Mouse (Mus musculus) urinary bladder, postnatal 14 days (tissue): ENCODE measurements around the gene Ccdc149.

ENCODE experiments used
- DNase-seq: peaks from one replicate; pipeline ENCODE4 v3.0.0; 2021; ENCODE audit warnings: low spot score

Gene Ccdc149

DNA sequence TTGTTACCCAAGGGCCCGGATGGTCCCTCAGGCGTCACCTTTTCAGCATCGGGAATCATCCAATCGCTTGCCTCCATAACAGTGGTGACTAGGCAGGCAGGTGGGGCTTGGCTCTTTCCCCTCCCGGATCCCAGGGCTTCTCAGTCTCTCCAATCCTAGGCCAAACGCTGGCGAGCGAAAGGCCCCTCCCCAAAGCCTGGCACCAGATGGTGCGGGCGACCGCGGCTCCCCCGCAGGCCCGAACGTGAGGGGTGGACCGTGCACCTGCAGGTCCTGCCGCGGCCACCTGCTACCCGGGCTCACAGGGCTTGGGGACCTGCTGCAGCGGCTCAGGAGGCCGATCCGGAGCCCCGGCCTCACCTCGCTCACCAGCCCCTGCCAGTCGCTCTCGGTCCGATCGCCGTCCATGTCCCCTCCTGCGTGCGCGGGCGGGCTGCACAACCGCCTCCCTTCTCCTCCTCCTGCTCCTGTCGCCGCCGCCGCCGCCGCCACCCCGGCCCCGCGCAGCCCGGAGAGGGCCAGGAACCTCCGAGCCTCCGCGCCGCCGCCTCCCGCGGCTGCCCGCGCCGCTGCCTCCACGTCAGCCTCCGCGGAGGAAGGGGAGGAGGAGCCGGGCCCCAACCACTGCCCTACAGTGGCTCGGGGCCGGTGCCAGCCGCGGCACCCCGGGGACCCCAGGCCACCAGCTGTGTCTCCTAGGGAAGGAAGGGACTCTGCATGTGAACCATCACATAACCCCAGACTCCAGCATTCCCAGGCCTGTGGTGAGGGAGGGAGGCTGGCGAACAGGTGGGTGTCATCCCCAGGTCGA, at the start of gene Ccdc149:
Ccdc149 (minus strand) TSS at position 531 of the 811 bp plus-strand sequence.
- DNase-seq: peak; percentile 80

GRCm38 (mm10) chr5:52519921-52520320, 48.6 kb upstream of the Ccdc149 start:
- DNase-seq: no peak

- DNase-seq: no peak
Measured at GRCm38 (mm10) chr5:52516072-52516476, 44.8 kb upstream of the Ccdc149 start.

DNA sequence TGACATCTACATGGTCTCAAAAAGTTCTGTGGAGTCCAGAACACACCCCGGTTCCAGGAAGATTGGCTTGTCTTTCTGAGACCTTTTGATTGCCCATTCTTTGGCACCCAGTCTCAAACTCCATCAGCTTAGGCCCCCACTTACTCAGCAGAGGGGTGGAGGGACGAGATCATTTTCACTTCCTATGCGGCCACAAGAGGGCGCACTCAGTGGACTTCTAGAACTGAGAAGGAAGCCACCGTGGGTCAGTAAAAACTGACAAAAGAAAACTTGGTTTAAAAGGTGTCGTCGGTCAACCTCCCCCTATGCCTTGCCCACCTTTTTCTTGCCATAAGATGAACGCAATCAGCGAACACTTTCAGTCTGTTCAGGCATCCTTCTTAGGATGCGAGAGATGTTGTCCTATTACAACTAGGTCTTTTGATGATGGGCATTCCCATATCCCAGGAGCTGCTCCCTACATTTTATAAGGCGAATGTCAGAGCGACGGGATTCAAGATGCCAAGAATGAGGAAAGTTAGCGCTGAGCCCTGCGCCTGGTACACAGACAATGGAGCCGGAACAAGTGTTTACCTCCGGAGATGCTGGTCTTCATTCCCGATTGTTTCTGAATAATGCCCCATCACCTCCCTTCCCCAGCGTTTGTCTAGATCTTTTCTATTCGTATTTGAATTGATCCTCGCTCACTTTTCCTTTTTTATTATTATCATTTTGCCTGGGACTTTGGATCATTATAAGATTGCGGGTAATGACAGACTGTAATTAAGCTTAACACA, 44.1 kb upstream of the Ccdc149 start:
- DNase-seq: peak; percentile 77

GRCm38 (mm10) chr5:52511089-52511488, 39.8 kb upstream of the Ccdc149 start:
- DNase-seq: no peak

- no peak for DNase-seq
Measured at GRCm38 (mm10) chr5:52509416-52509815, 38.1 kb upstream of the Ccdc149 start.

GRCm38 (mm10) chr5:52504666-52505065, 33.3 kb upstream of the Ccdc149 start:
- DNase-seq: no peak

- no peak for DNase-seq
Measured at GRCm38 (mm10) chr5:52504148-52504547, 32.8 kb upstream of the Ccdc149 start.

DNA sequence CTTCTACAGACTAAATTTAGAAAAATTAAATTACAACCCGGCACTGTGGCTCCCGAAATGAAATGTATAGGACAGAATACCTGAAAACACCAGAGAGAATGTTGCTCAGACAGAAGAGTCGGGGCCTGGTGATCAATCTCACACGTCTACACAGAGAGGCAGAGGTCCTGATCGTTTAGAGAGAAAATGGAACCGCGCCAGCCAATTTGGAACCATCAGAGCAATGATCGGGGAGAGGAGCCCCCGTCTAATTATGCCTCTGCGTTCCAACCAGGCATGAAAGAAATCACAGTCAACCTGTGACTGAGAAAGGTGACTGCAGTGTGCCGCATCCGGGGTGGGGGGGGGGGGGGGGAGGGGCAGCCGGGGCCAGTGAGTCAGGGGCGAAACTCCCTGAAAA, 24.4 kb upstream of the Ccdc149 start:
- DNase-seq: no peak

DNA sequence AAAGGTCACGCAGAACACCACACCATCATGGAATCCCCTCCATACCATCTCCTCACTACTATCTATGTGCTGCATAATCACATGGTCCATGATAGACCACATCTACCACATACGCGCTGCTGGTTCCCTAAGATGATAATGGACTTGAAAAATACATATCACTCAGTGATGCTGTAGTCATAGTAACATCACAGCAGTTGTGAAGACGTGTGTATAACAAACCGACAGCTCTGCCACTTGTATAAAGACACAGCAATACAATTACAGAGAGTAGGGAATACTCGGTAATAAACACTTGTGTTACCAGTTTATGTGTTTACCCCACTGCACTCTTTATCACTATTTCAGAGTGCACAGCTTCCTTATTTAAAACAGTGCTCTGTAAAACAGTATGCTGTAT, 20.2 kb upstream of the Ccdc149 start:
- DNase-seq: no peak

GRCm38 (mm10) chr5:52487559-52488430, 16.5 kb upstream of the Ccdc149 start:
- no peak for DNase-seq

- no peak for DNase-seq
Measured at GRCm38 (mm10) chr5:52476826-52477225, 5.5 kb upstream of the Ccdc149 start.

- peak; percentile 89 for DNase-seq
Measured at GRCm38 (mm10) chr5:52476292-52476701, 5.0 kb upstream of the Ccdc149 start.

DNA sequence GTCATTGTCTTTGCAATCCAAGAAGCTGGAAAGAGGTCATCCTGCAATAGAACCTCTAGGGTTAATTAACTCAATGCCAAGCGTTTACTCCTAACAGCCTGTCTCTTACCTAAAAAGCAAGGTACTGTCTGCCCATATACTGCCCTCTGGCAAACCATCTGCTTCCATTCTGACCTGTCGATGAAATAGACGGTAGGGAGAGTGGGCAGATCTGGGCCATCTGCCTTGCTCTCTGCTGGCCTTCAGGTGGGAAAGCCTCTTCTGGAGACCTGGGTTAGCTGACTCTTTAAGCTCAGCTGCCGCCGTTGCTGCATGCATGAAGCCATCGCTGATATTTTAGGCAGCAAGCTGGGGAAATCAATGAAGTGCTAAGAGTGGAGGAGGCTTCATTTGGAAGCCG, 2.7 kb upstream of the Ccdc149 start:
- DNase-seq: no peak

GRCm38 (mm10) chr5:52470551-52470950, 770 bp downstream of the Ccdc149 start:
- DNase-seq: no peak

GRCm38 (mm10) chr5:52467841-52468240, 3.5 kb downstream of the Ccdc149 start:
- no peak for DNase-seq

DNA sequence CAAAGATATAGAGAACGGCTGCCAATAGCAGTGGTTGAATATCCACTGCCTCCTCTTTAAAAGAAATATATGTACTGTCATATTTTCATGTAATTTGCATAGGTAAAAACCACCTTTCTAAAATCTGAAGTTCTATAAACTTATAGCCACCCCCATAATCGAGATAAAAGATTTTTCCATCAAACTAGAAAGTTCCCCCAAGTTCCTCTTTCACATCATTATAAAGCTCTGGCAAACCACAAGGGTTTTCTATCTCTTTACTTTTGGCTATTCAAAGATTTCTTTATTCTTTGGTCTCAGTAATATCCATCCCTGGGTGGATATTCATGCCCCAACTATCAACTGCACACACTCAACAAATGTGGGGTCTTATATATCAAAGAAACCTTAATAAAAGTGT, 8.9 kb downstream of the Ccdc149 start:
- no peak for DNase-seq

GRCm38 (mm10) chr5:52461434-52462124, 9.7 kb downstream of the Ccdc149 start:
- no peak for DNase-seq

- no peak for DNase-seq
Measured at GRCm38 (mm10) chr5:52459308-52459707, 12.0 kb downstream of the Ccdc149 start.

DNA sequence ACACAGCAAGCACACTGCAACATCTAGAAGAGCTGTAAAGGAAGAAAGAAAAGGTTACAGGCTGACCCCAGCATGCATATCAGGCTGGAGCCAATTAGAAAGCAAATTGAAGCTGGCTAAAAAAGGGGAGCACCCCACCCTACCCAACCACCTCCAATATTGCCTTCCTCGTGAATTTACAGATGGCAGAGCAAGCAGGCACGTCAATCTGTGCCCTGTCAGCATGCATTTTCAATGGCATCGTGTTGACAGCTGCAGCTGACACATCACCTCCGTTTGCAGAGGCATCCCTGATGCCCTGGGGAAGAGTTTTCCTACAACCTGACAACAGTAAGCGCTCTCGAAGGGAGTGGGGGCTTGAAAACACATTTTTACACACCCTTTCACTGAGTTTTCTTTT, 14.2 kb downstream of the Ccdc149 start:
- DNase-seq: no peak

DNA sequence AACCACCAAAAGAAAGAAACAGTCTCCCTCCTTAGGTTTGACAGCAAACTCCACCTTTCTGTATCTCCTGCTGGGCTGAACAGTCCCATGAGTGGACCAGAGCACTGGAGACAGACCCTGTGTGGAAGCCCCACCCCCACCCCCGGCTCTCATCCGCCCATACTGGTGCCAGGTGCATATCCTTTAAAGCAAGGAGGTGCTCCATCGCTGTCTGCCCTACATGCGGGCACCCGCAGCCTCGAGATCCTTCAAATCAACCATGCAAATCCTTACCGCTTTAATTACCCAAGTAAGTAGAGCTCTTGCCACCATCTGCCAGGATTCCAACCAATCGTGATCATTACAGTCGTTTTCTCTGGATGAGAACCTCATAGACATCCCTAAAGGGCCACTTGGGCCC, 20.5 kb downstream of the Ccdc149 start:
- no peak for DNase-seq

DNA sequence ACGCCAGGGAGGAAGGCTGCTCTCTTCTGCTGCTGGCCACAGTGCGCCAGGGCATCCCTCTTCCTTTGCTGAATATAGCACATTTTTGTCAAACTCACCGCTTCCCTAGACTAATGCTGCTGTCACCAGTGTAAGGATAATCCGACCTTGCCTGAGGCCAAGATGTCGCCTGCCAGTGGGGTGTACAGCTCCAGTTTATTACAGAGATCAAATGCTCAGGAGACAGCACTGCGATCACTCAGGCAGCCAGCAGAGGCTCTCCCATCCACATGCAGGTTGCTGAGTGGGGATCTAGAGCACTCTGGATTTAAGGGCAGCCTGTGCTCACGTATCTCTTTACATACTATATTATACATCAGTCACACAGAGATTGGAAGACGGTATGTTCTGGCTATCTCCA, 22.1 kb downstream of the Ccdc149 start:
- no peak for DNase-seq
